Mouse (Mus musculus): Measurements from ENCODE around the gene Pde11a. TPM values are rescaled to one million over a fixed set of nuclear protein-coding genes. Genes with fewer than 3 reads are reported as not detected.

The Pde11a gene
- polyA plus RNA-seq (2012; rRNA removed; ENCODE audit: low replicate concordance), result 0.04 TPM in 1 of 2 replicates, not detected in the other

DNA sequence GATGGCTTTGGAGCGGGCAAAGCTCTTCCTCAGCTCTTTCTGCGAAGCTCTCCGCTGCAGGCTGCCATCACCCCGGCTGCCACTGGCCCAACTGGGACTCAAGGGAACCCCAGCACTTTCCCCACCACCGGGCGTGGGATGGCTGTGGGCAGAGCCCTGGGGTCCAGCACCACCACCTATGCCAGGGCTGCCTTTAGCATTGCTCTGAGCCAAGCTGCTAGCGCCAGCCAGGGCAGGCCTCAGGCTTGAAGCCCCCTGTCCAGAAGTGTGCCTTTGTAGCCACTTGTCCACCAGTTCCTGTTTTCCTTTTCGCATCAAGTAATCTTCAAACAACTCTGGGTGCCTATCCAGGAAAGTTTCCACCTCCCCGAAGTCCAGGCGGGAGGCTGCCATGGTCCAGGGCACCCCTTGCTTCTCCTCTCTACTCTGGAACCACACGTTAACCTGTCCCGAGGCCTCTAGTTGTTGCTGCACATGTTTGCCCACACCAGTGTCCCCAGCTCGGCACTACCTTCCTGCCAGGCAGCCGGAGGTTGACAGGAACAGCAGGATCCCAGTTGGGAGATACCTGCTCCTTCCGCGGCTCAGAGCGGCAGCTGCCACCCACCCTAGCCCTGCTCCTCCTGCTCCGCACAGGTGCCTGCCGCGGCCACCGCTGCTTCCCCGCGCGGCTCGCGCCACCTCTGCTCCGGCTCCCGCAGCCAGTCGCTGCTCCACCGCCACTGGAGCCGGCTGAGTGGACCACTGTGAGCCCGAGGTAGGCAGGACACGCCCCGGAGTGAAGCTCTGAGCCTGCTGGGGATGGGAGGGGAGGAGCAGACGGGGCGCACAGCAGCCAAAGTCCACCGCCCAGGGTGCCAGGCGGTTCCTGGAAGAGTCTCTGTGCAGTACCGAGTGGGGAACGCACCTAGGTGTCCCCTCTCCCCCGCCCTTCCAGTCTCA is at the start of gene Pde11a:
Pde11a (minus strand) TSS at position 560 of the 942 bp plus-strand sequence.

DNA sequence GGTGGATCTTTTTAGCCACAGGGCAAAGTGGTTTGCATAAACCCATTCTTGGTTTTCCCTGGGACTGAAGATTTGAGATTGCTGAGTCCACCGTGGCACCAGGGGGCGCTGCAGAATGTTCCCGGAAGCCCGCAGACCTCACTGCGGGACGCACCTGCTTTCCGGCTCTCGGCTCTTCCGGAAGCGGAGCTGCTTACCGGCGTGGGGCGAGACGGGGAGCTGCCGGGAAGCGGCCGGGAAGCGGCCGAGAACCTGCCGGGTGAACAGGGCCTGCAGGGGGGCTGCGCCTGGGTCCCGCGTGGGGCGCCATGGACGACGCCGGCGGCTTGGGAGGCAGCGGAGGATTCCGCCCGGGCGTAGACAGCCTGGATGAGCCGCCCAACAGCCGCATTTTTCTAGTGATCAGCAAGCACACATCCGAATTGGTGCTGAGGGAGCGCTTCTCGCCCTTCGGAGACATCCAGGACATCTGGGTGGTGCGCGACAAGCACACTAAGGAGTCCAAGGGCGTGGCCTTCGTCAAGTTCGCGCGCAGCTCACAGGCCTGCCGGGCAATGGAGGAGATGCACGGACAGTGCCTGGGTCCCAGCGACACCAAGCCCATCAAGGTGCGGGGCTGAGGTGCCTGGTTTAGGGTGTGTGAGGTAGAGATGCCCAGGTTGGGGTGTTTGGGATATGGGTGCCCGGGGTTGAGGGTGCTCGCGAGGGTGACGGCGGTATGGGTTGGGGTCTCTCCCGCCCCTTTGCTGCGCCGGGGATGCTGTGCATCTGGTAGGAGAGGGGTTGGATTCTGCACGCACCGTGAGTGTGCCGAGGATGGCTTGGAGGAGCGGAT is 31.5 kb upstream of the Pde11a start, which contains the start of gene Rbm45:
Rbm45 (plus strand) TSS at position 164 of the 835 bp plus-strand sequence.

DNA sequence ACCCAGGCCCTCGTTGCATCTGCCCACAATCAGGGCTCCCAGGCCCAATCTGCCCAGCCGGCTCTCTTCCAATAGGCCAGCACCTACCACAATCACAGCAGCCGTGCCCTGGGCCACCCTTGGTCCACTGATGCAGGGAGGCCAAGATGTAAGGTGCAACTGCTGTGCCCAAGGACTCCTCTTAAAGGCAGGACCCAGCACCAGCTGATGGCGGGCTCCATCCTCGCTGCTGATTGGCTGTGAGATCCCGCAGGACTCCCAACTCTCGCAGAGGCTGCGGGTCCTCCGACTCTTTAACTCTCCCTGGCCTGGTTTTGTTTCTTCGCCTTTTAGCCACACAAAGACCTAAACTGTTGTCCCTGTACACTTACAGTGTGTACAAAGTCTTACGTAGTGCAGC is 21.7 kb upstream of the Pde11a start, which contains the start of gene Cyct:
Cyct (minus strand) TSS at position 225 of the 400 bp plus-strand sequence.

DNA sequence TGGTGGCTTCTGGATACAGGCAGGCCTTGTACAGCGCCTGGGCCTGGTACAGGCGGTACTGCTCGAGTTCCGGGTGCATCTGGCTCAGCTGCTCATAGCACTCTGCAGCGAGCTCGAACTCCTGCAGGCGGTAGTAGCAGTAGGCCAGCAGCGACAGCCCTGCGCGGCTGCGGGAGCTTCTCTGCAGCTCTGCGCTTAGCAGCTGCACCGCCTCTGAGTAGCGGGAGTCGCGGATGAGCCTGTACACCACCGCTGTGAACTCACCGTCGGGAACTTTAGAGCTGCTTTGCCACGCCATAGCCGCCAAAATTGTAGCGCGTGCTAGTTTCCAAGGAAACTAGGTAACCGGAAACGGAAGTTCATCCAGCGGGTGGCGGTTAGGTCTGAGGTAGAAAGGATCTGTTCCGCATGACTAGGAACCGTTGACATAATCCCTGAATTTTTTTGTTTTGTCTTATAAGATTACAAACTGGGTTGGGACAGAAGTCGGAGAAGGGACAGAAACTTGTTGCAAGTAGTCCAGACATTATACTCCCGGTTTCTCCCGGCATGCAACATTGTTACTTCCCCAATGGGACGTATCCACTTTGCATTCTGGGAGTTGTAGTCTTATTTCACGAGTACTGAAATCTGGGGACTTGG is 357.0 kb downstream of the Pde11a start, which contains the start of gene Ttc30a1:
Ttc30a1 (minus strand) TSS at position 528 of the 642 bp plus-strand sequence.

DNA sequence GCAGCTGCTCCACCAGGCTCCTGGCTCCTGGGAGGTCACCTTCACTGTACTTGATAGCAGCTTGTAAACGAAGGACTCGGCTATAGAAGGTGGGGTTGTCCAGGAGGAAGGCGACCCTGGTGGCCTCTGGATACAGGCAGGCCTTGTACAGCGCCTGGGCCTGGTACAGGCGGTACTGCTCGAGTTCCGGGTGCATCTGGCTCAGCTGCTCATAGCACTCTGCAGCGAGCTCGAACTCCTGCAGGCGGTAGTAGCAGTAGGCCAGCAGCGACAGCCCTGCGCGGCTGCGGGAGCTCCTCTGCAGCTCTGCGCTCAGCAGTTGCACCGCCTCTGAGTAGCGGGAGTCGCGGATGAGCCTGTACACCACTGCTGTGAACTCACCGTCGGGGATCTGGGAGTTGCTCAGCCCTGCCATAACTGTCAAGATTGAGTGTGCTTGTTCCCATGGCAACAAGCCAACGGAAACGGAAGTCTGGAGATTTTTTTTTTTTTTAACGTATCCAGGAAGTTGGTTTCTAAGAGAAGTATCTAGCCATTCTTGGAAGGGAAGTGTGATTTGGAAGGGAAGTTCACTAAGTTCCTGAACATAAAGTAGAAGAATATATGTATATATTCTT is 360.7 kb downstream of the Pde11a start, which contains the start of gene Ttc30a2:
Ttc30a2 (minus strand) TSS at position 419 of the 617 bp plus-strand sequence.

Other genes with a start within 250 kb of the Pde11a start
- not detected in 2 replicates for gene Cyct, start 21.7 kb upstream of the Pde11a start, polyA plus RNA-seq (2012; rRNA removed; ENCODE audit: low replicate concordance)
- 10.3 and 15.4 TPM in 2 replicates for gene Rbm45, start 31.2 kb upstream of the Pde11a start, polyA plus RNA-seq (2012; rRNA removed; ENCODE audit: low replicate concordance)
- gene Osbpl6, start 67.7 kb upstream of the Pde11a start, polyA plus RNA-seq (2012; rRNA removed; ENCODE audit: low replicate concordance), result 1.3 and 2.8 TPM in 2 replicates

All from subcutaneous adipose tissue, adult 2 months (tissue).